Mouse (Mus musculus): ENCODE measurements around the gene Ybx1. TPM values are rescaled to one million over a fixed set of nuclear protein-coding genes. Genes with fewer than 3 reads are reported as not detected.
A peak's percentile ranks its signal among the peaks of the same experiment; 100 is the strongest.

The Ybx1 gene
- polyA plus RNA-seq, 1 experiment = 79.1 TPM

DNA sequence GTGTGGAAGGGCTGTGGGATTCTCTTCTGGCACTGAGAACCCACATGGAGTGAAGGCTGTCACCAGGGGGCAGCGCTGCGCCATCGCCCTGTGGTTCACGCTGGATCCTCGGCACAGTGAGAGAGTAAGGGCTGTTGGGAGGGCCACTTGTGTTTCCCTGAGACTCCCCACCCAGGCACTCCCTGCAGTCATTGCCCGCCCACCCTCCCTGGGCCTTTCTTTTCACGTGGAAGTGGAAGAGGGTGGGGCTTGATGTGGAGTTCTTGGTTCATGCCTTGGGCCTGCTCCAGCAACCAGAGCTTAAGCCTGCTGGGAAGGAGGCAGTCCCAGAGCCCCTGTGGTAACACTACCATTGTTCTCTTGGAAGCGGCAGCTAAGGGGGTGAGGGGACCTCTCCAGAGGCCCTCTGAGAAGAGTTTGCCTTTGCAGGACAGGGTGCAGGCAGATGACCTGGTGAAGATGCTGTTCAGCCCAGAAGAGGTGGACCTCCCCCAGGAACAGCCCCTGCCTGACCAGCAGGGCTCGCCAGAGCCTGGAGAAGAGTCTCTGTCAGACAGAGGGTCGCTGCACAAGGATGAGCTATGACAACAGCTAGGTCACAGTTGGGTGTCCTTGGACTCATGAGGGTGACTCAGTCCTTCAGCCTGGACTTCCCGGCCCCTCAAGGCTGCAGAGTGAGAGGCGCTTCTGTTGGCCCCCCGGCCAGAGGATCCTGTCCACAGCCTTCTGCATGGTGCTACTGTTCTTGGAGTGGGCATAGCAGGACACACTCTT lies 46.8 kb downstream of the Ybx1 start:
- H3K4me1 ChIP-seq (ENCODE audit: control insufficient read depth, insufficient read depth, insufficient read length) = no peaks in the 10 kb centered on the region
- H3K4me3 ChIP-seq (ENCODE audit: extremely low read depth, insufficient read depth, insufficient read length) = no peak overlapping the region
- TF ChIP-seq POLR2A (IDR thresholded peaks at IDR 0.05; ENCODE audit: low read depth, low read length) (no peak), CTCF (IDR thresholded peaks at IDR 0.05; ENCODE audit: extremely low read depth, insufficient read depth, insufficient read length, insufficient replicate concordance) (peak; percentile 87)
- H3K36me3 ChIP-seq (ENCODE audit: control insufficient read depth, insufficient read depth, low read length) = no peaks in the 10 kb centered on the region
- no peak overlapping the region for H3K27ac ChIP-seq (ENCODE audit: insufficient read depth, low read length)
- DNase-seq (ENCODE audit: low read depth in 1 of 2, low spot score in 2 of 2) = peak in 1 of 2 experiments; percentile 68
- 51% methylated on average over 13 of the region's 13 CpGs for WGBS
- H3K27me3 ChIP-seq (ENCODE audit: control insufficient read depth, insufficient read depth, low read length) = no peaks in the 10 kb centered on the region

DNA sequence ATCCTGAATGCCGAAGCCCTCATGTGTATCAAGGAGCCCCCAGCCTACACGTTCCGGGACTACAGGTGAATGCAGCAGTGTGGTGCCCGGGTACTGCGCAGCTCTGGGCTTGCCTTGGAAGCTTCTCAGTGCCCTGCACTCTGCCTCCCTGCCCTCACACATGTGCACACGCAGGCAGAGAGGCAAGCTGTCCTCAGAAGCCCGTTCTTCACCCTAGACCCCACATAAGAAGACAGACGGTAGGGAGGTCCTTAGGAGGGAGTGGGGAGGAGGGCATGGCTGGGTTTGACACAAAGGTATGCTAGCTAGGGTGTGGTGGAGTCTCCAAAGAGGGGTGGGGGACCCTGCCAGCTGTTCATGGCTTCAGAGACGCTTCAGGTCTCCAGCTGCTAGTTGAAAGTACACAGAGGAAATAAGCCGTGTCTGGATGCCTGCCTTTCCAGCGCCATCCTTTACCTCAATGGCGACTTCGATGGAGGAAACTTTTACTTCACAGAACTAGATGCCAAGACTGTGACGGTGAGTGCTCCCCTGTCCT lies 47.6 kb downstream of the Ybx1 start:
- DNase-seq (ENCODE audit: low read depth in 1 of 2, low spot score in 2 of 2) = no peak
- no peaks in the 10 kb centered on the region for H3K36me3 ChIP-seq (ENCODE audit: control insufficient read depth, insufficient read depth, low read length)
- 77% methylated on average over 14 of the region's 14 CpGs for WGBS
- H3K4me3 ChIP-seq (ENCODE audit: extremely low read depth, insufficient read depth, insufficient read length) = no peak overlapping the region
- TF ChIP-seq CTCF (IDR thresholded peaks at IDR 0.05; ENCODE audit: extremely low read depth, insufficient read depth, insufficient read length, insufficient replicate concordance) (no peak), POLR2A (IDR thresholded peaks at IDR 0.05; ENCODE audit: low read depth, low read length) (no peak)
- no peaks in the 10 kb centered on the region for H3K27me3 ChIP-seq (ENCODE audit: control insufficient read depth, insufficient read depth, low read length)
- no peak overlapping the region for H3K27ac ChIP-seq (ENCODE audit: insufficient read depth, low read length)
- H3K4me1 ChIP-seq (ENCODE audit: control insufficient read depth, insufficient read depth, insufficient read length) = no peaks in the 10 kb centered on the region

DNA sequence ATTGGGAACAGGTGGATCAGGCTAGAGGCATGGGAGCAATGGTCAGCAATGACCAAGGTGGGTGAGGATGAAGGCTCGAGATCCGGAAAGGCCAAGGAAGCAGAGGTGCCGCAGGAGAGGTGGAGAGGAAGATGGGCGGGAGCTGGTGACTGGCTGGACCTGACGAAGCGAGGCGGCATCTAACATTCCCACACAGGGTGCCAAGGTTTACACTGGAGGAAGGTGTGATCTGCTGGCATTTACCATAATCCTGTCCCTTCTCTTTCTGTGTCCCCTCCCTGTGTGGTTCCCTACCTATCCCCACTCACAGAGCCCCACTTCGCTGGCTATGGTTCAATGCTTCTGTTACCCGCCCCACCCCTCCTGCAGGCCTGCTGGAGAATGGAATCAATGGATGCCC lies 48.4 kb downstream of the Ybx1 start:
- 85% methylated on average over 9 of the region's 9 CpGs for WGBS
- Histone ChIP-seq H3K4me3 (ENCODE audit: extremely low read depth, insufficient read depth, insufficient read length) (no peak overlapping the region), H3K4me1 (ENCODE audit: control insufficient read depth, insufficient read depth, insufficient read length) (no peaks in the 10 kb centered on the region), H3K36me3 (ENCODE audit: control insufficient read depth, insufficient read depth, low read length) (no peaks in the 10 kb centered on the region), H3K27ac (ENCODE audit: insufficient read depth, low read length) (no peak overlapping the region), H3K27me3 (ENCODE audit: control insufficient read depth, insufficient read depth, low read length) (no peaks in the 10 kb centered on the region)
- no peak for TF ChIP-seq POLR2A (IDR thresholded peaks at IDR 0.05; ENCODE audit: low read depth, low read length)
- TF ChIP-seq CTCF (IDR thresholded peaks at IDR 0.05; ENCODE audit: extremely low read depth, insufficient read depth, insufficient read length, insufficient replicate concordance) = no peak
- DNase-seq (ENCODE audit: low read depth in 1 of 2, low spot score in 2 of 2) = no peak

DNA sequence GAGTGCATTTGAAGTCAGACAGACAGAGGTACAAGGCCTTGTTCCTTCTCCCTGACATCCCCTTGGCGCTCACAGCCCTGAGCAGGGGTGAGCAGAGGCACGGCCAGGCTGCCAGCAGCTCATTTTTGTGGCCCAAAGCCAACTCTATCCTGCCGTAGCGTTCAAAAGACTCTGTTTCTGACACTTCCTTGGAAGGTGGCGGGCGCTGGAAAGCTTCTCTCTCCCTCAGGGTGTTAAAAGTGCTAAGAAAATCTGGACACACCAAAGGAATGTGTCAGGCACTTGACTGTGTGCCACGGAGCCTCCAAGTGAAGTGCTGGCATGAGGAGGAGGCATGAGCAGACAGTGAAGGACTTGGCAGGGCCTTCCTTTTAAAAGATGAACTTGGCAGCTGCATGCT lies 48.8 kb downstream of the Ybx1 start:
- DNase-seq (ENCODE audit: low read depth in 1 of 2, low spot score in 2 of 2) = no peak
- Histone ChIP-seq H3K27me3 (ENCODE audit: control insufficient read depth, insufficient read depth, low read length) (no peaks in the 10 kb centered on the region), H3K27ac (ENCODE audit: insufficient read depth, low read length) (no peak overlapping the region), H3K4me1 (ENCODE audit: control insufficient read depth, insufficient read depth, insufficient read length) (no peaks in the 10 kb centered on the region), H3K4me3 (ENCODE audit: extremely low read depth, insufficient read depth, insufficient read length) (no peak overlapping the region), H3K36me3 (ENCODE audit: control insufficient read depth, insufficient read depth, low read length) (no peaks in the 10 kb centered on the region)
- TF ChIP-seq CTCF (IDR thresholded peaks at IDR 0.05; ENCODE audit: extremely low read depth, insufficient read depth, insufficient read length, insufficient replicate concordance) = no peak
- WGBS = 83% methylated on average over 7 of the region's 7 CpGs

DNA sequence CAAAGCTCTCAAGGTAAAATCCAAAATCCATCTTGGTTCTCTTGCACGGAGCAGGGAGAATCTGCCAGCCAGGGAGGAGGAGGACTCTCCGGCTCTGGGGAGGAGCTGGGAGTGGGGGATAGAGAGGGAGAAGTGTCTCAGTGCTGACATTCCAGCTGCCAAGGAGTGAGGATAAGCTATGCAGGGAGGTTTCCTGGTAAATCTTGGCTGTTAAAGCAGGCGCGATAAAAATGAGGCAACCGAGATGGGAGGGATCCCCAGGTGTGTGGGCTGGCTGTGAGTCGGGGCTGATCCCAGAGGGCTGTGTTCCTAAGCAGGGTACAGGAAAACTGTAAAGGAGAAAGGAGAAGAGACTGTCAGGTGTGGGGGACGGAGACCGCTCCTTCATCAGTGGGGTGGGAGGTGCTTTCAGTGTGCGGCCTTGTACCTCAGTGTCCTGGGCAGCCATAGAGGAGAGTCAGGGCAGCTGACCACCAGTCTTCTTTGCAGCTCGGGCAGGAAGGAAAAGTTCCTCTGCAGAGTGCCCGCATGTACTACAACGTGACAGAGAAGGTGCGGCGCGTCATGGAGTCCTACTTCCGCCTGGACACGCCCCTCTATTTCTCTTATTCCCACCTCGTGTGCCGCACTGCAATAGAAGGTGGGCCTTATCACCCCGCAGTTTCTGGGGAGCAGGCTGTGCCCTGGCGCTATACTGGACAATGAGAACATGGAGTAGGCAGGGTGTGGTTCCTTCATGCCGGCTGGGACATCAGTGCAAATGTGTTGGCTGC lies 49.8 kb downstream of the Ybx1 start:
- 93% methylated on average over 22 of the region's 22 CpGs for WGBS
- DNase-seq (ENCODE audit: low read depth in 1 of 2, low spot score in 2 of 2) = no peak
- TF ChIP-seq CTCF (IDR thresholded peaks at IDR 0.05; ENCODE audit: extremely low read depth, insufficient read depth, insufficient read length, insufficient replicate concordance) = no peak
- TF ChIP-seq POLR2A (IDR thresholded peaks at IDR 0.05; ENCODE audit: low read depth, low read length) = no peak
- no peaks in the 10 kb centered on the region for H3K27me3 ChIP-seq (ENCODE audit: control insufficient read depth, insufficient read depth, low read length)
- H3K4me1 ChIP-seq (ENCODE audit: control insufficient read depth, insufficient read depth, insufficient read length) = no peaks in the 10 kb centered on the region
- H3K36me3 ChIP-seq (ENCODE audit: control insufficient read depth, insufficient read depth, low read length) = no peaks in the 10 kb centered on the region
- no peak overlapping the region for H3K27ac ChIP-seq (ENCODE audit: insufficient read depth, low read length)
- no peak overlapping the region for H3K4me3 ChIP-seq (ENCODE audit: extremely low read depth, insufficient read depth, insufficient read length)

DNA sequence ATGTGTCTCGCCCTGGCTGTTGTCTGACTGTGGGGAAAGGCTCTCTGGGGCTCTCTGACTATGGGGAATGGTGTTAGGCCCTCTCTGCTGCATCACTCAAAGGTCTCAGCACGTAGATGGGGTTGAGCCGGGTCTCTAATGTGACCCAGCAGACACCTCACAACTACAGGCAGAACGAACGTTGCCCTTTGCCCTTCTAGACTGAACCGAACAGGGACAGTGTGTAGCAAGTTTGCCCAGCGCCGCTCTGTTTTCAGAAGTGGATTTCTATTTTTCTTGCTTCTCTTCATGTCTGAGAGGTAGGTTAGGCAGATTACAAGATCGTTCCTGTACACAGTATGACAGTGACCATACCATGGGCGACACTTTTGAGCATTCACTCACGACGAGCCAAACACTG lies 51.8 kb downstream of the Ybx1 start:
- H3K27me3 ChIP-seq (ENCODE audit: control insufficient read depth, insufficient read depth, low read length) = no peaks in the 10 kb centered on the region
- 95% methylated on average over 12 of the region's 12 CpGs for WGBS
- no peak for DNase-seq (ENCODE audit: low read depth in 1 of 2, low spot score in 2 of 2)
- no peak overlapping the region for H3K4me3 ChIP-seq (ENCODE audit: extremely low read depth, insufficient read depth, insufficient read length)
- no peak for TF ChIP-seq POLR2A (IDR thresholded peaks at IDR 0.05; ENCODE audit: low read depth, low read length)
- TF ChIP-seq CTCF (IDR thresholded peaks at IDR 0.05; ENCODE audit: extremely low read depth, insufficient read depth, insufficient read length, insufficient replicate concordance) = no peak
- H3K27ac ChIP-seq (ENCODE audit: insufficient read depth, low read length) = no peak overlapping the region
- H3K36me3 ChIP-seq (ENCODE audit: control insufficient read depth, insufficient read depth, low read length) = no peaks in the 10 kb centered on the region
- H3K4me1 ChIP-seq (ENCODE audit: control insufficient read depth, insufficient read depth, insufficient read length) = peaks cover 3% of the 10 kb centered on the region; the same call in 1 of the 2 replicates
